Mouse (Mus musculus) adrenal gland, adult (tissue): ENCODE measurements around the gene St6galnac1.
"Not testable (repeated sequence)": the region's sequence is repeated elsewhere in the genome, so short reads cannot be mapped to it uniquely, and the experiment has no call there.

Source experiments
- DNase-seq, 2 experiments: peaks; one replicate each; pipeline ENCODE4 v3.0.0; 2022 to 2023; ENCODE audit warnings: low spot score in 1 of 2; ENCODE audit not compliant: inconsistent age in 2 of 2

The St6galnac1 gene

GRCm38 (mm10) chr11:116807526-116807925 lies 32.2 kb upstream of the St6galnac1 start:
- peak; percentile 25 to 64 for DNase-seq

DNA sequence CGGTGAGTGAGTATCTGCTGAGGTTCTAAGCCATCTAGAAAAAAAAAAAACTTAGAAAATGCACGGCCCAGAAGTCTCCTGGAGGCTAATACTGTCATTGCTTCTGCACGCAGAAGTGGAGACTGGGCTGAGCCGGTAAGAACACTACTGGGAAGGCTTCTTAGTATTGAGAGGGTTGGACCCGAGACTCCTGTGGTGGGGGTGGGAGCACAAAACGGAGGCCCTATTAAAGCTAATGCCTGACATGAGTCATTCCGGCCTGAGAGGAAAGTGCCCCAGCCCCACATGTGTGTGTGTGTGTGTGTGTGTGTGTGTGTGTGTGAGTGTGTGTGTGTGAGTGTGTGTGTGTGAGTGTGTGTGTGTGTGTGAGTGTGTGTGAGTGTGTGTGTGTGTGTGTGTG lies 31.8 kb upstream of the St6galnac1 start:
- peak in 1 of 2 experiments; percentile 48 for DNase-seq

GRCm38 (mm10) chr11:116806136-116807071 lies 31.1 kb upstream of the St6galnac1 start:
- peak in 1 of 2 experiments; percentile 41 for DNase-seq

- no peak for DNase-seq
Measured at GRCm38 (mm10) chr11:116802709-116803108, 27.4 kb upstream of the St6galnac1 start.

GRCm38 (mm10) chr11:116801106-116801505 lies 25.8 kb upstream of the St6galnac1 start:
- no peak for DNase-seq

DNA sequence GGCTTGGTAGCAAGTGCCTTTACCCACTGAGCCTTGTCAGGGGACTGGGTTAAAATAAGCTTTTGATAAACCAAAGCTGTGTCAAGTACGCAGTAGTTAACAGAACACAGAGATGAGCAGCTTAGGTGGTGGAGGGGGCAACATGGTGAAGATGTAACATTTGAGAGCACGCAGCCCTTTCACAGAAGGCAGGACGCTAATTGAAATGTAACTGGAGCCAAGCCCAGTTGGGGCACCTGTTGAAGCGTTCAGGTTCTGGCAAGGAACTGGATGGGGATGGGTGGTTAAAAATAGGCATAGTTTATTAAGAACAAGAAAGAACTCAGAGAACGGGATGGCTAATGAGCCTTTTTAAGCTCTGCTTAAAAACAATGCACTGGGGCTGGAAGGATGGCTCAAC lies 24.1 kb upstream of the St6galnac1 start:
- DNase-seq: no peak

DNA sequence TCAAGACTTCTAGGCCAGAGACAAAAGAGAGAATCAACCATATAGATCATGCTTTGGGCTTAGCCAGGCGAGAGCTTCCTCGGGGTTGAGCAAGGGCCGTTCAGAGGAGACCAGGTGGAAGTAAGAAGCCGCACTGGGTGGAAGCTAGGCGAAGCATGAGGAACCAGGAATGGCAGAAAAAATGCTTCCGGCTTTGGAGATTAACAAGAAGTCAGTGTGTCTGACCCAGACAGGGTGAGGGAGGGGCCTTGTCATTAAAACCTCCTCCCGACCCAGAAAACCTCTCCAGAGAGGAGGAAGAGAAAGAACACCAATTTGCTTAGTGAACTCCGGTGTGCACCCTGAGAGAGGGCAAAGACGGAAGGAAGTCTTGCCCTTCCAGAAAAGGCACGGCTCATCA lies 8.9 kb upstream of the St6galnac1 start:
- no peak for DNase-seq

- no peak for DNase-seq
Measured at GRCm38 (mm10) chr11:116782737-116783145, 7.4 kb upstream of the St6galnac1 start.

- DNase-seq: no peak
Measured at GRCm38 (mm10) chr11:116773205-116773604, 2.1 kb downstream of the St6galnac1 start.

DNA sequence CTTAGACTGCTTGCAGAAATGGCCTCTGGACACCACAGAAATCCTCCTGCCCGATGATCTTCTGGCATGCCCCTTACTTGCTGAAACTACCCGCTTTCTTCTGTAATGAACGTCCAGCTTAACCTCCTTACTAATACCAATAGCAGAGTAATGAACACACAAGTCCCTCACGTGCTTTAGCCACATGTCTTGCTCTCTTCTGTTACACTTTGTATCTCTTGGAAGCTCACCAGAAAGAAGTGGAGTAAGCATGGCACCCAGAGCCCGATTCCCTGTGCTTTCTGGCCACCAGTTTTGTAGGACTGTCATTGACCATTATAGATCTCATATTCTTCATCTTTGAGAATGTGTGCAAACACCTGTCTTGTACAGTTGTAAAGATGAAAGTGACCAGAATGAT lies 5.4 kb downstream of the St6galnac1 start:
- no peak for DNase-seq

DNA sequence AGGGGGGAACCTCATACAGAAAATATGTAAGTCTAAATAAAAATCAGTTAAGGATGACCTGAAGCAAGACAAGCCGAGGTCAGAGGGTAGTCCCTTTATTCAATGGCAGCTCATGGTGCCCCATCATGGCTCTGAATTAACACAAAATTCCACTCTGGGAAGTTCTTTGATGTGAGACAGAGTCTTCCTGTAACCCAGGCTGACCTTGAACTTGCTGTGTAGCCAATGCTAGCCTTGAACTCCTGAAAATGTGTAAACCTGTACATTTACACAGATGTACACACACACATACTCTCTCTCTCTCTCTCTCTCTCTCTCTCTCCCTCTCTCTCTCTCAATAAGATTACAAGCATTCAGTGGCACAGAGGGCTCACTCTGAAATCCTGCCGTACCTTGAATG lies 10.4 kb downstream of the St6galnac1 start:
- DNase-seq: no peak

DNA sequence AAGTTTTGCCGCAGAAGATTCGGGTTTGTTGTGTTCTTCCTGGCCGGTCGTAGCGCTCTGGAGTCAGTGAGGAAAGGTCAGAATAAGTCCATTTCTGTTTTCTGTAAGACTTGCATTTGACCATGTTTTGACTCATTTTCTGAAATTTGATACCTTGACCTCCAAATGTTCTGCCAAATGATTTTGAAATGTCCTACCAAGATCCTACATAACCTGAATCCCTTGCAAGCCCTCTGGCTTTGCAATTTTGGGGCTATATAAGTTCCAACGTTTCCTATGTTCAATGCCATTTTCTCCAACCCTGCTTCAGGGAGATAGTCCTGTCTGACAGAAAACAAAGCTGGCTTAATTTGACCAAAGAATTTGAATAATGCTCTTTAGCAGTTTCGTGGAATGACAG lies 11.0 kb downstream of the St6galnac1 start:
- no peak for DNase-seq

GRCm38 (mm10) chr11:116755191-116755590 lies 20.1 kb downstream of the St6galnac1 start:
- peak in 1 of 2 experiments; percentile 48 for DNase-seq

- DNase-seq: peak; percentile 83 to 93
Measured at GRCm38 (mm10) chr11:116753674-116754470, 21.4 kb downstream of the St6galnac1 start.

DNA sequence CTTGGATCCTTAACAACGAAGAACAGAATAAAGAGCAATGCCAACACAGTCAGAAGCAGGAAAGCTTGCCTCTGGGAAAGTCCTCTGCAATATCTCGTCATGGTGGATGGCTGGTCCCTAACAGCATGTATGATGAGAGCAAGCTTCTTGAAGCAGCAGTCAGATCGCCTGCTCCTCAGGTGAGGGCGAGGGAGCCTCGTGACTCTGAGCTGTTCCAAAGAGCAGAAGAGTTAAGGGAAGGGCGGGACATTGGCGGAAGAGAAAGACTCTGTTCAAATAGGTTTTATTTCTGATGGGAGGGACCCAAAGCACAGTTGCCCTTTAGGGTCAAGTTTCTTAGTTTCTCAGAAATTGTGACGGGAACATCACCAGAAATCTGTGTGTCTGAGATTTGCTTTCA lies 25.6 kb downstream of the St6galnac1 start:
- no peak for DNase-seq

DNA sequence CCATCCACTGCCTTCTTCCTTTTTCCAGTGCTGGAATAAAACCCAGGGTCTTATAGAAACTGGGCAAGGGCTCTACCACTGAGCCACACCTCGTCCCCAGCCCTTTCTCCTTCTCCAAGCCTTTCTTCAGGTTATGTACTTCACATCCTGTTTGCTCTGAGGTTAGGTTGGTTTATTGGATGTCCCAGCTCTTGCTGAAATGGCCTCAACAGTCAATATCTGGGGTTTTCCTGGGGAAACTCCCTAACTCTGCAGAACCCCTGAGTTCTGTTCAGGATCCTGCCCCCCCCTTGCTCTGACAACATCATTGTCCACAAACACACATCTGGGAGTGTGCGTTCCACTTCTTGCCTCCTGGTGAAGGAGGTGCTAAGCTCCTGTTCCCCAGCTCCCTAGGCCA lies 26.6 kb downstream of the St6galnac1 start:
- DNase-seq: not testable (repeated sequence)

DNA sequence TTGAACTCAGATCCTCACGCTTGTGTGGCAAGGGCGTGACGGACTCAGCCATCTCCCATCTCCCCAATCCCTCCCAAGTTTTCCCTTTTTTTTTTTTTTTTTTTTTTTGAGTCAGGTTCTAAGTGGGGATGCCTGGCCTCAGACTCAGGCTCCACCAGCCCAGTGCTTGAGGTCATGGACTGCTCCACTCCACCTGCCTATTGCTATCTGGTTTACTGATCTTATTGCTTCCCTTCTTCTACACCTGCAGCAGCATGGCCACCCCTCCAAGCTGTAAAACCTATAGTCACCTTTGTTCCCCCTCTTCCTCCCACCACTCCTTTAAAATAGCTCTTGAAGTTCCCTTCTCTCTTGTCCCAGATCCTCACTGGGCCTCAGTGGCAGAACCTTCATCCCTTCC lies 28.5 kb downstream of the St6galnac1 start:
- not testable (repeated sequence) for DNase-seq

GRCm38 (mm10) chr11:116745457-116745856 lies 29.9 kb downstream of the St6galnac1 start:
- not testable (repeated sequence) for DNase-seq

GRCm38 (mm10) chr11:116738411-116738810 lies 36.9 kb downstream of the St6galnac1 start:
- no peak for DNase-seq

GRCm38 (mm10) chr11:116732536-116732935 lies 42.8 kb downstream of the St6galnac1 start:
- no peak for DNase-seq

GRCm38 (mm10) chr11:116731060-116731580 lies 44.2 kb downstream of the St6galnac1 start:
- not testable (repeated sequence) for DNase-seq
